Mouse (Mus musculus): ENCODE measurements around the gene Pth2r. TPM values are rescaled to one million over a fixed set of nuclear protein-coding genes. Genes with fewer than 3 reads are reported as not detected.

Gene Pth2r
- total and polyA plus RNA-seq, 3 experiments, result not detected

Other genes with a start within 250 kb of the Pth2r start
- not detected in 2 replicates for gene Akr1cl, start 249.3 kb upstream of the Pth2r start, total RNA-seq (2012; rRNA removed)
- gene Akr1cl, start 249.3 kb upstream of the Pth2r start, total RNA-seq (2014; rRNA removed), result not detected in 2 replicates
- gene Akr1cl, start 249.3 kb upstream of the Pth2r start, polyA plus RNA-seq (2012; ENCODE audit: insufficient read length, low read depth), result not detected in 2 replicates
- not detected in 2 replicates for gene Cryge, start 230.9 kb upstream of the Pth2r start, total RNA-seq (2012; rRNA removed)
- not detected in 2 replicates for gene Cryge, start 230.9 kb upstream of the Pth2r start, total RNA-seq (2014; rRNA removed)
- gene Cryge, start 230.9 kb upstream of the Pth2r start, polyA plus RNA-seq (2012; ENCODE audit: insufficient read length, low read depth), result not detected in 2 replicates
- gene Crygd, start 218.6 kb upstream of the Pth2r start, total RNA-seq (2012; rRNA removed), result not detected in 2 replicates
- not detected in 2 replicates for gene Crygd, start 218.6 kb upstream of the Pth2r start, total RNA-seq (2014; rRNA removed)
- not detected in 2 replicates for gene Crygd, start 218.6 kb upstream of the Pth2r start, polyA plus RNA-seq (2012; ENCODE audit: insufficient read length, low read depth)
- not detected in 2 replicates for gene Crygc, start 208.4 kb upstream of the Pth2r start, total RNA-seq (2012; rRNA removed)
- gene Crygc, start 208.4 kb upstream of the Pth2r start, total RNA-seq (2014; rRNA removed), result not detected in 2 replicates
- gene Crygc, start 208.4 kb upstream of the Pth2r start, polyA plus RNA-seq (2012; ENCODE audit: insufficient read length, low read depth), result not detected in 2 replicates
- gene Crygb, start 199.8 kb upstream of the Pth2r start, total RNA-seq (2012; rRNA removed), result not detected in 2 replicates
- gene Crygb, start 199.8 kb upstream of the Pth2r start, total RNA-seq (2014; rRNA removed), result not detected in 2 replicates
- not detected in 2 replicates for gene Crygb, start 199.8 kb upstream of the Pth2r start, polyA plus RNA-seq (2012; ENCODE audit: insufficient read length, low read depth)
- not detected in 2 replicates for gene Cryga, start 178.7 kb upstream of the Pth2r start, total RNA-seq (2012; rRNA removed)
- gene Cryga, start 178.7 kb upstream of the Pth2r start, total RNA-seq (2014; rRNA removed), result not detected in 2 replicates
- not detected in 2 replicates for gene Cryga, start 178.7 kb upstream of the Pth2r start, polyA plus RNA-seq (2012; ENCODE audit: insufficient read length, low read depth)
- not detected in 2 replicates for gene Gm28845, start 162.5 kb upstream of the Pth2r start, total RNA-seq (2012; rRNA removed)
- gene Gm28845, start 162.5 kb upstream of the Pth2r start, total RNA-seq (2014; rRNA removed), result not detected in 2 replicates
- gene Gm28845, start 162.5 kb upstream of the Pth2r start, polyA plus RNA-seq (2012; ENCODE audit: insufficient read length, low read depth), result not detected in 2 replicates
- gene D630023F18Rik, start 158.8 kb upstream of the Pth2r start, total RNA-seq (2012; rRNA removed), result not detected in 2 replicates
- gene D630023F18Rik, start 158.8 kb upstream of the Pth2r start, total RNA-seq (2014; rRNA removed), result 0.13 and 0.18 TPM in 2 replicates
- 0.17 TPM in 1 of 2 replicates, not detected in the other for gene D630023F18Rik, start 158.8 kb upstream of the Pth2r start, polyA plus RNA-seq (2012; ENCODE audit: insufficient read length, low read depth)
- 8.1 and 9.3 TPM in 2 replicates for gene Idh1, start 95.6 kb upstream of the Pth2r start, total RNA-seq (2012; rRNA removed)
- 20.6 and 23.4 TPM in 2 replicates for gene Idh1, start 95.6 kb upstream of the Pth2r start, total RNA-seq (2014; rRNA removed)
- 11.1 and 11.2 TPM in 2 replicates for gene Idh1, start 95.6 kb upstream of the Pth2r start, polyA plus RNA-seq (2012; ENCODE audit: insufficient read length, low read depth)
- gene Pikfyve, start 95.4 kb upstream of the Pth2r start, total RNA-seq (2012; rRNA removed), result 14.5 and 14.8 TPM in 2 replicates
- 25.5 and 26.7 TPM in 2 replicates for gene Pikfyve, start 95.4 kb upstream of the Pth2r start, total RNA-seq (2014; rRNA removed)
- 12.6 and 14.5 TPM in 2 replicates for gene Pikfyve, start 95.4 kb upstream of the Pth2r start, polyA plus RNA-seq (2012; ENCODE audit: insufficient read length, low read depth)

All from CH12.LX (cell line).